Mouse (Mus musculus) spleen, postnatal 14 days (tissue): ENCODE measurements at regions not wholly inside any gene's neighbourhood (a gene's known extent, or its start where the extent isn't known, plus 50 kb on each side); places are given as distances from the start of the nearest gene placed in this dataset.

ENCODE experiments used
- DNase-seq, 2 experiments: peaks; one replicate each; pipeline ENCODE4 v3.0.0; 2021 to 2022; ENCODE audit warnings: low spot score in 2 of 2

- DNase-seq: no peak
Measured at GRCm38 (mm10) chr9:101649816-101650215, 211.8 kb upstream of the 9630041A04Rik start.

DNA sequence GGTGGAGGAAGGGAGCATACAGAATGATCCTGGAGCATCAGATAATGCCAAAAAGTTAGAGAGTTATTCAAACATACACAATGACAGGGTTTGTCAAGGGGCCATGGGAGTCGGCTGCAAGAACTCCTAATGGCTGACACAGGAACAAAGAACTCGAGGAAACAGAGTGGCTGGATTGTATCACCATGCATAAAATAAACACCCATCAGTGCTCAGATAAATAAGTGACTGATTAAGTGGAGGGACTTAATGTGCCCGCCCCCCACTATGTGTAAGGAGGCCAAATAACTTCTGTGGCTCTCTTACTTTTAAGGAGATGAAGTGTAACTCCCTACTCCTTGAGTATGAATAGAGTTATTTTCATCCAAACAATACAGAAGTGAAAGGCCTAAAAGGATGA, 220.1 kb upstream of the 9630041A04Rik start:
- DNase-seq: no peak

GRCm38 (mm10) chr9:101640598-101640997, 221.0 kb upstream of the 9630041A04Rik start:
- no peak for DNase-seq

GRCm38 (mm10) chr9:101616261-101616660, 245.4 kb upstream of the 9630041A04Rik start:
- DNase-seq: no peak

GRCm38 (mm10) chr9:101615176-101615575, 246.5 kb upstream of the 9630041A04Rik start:
- no peak for DNase-seq

DNA sequence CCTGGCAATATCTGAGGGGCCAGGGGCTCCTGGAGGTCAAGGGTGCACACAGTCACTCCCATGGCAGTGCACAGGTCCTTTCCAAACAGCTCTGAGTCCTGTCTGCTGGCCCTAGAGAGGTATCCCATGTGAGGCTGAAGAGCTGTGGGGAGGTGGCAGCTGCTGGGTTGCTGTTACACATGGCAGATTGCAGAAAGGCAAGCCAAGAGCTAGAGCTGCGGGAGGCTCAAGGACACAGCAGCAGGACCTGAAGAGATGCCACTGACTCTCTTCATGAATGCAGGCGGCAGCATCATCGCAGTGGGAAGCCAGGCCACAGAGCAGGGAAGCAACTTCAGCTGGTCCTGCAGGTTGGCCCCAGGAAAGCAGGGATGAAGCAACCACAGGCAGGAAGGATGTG, 247.7 kb upstream of the 9630041A04Rik start:
- no peak for DNase-seq

GRCm38 (mm10) chr9:101613471-101613870, 248.2 kb upstream of the 9630041A04Rik start:
- DNase-seq: no peak

GRCm38 (mm10) chr9:101612971-101613370, 248.7 kb upstream of the 9630041A04Rik start:
- DNase-seq: no peak

- no peak for DNase-seq
Measured at GRCm38 (mm10) chr9:101612571-101612970, 249.1 kb upstream of the 9630041A04Rik start.

DNA sequence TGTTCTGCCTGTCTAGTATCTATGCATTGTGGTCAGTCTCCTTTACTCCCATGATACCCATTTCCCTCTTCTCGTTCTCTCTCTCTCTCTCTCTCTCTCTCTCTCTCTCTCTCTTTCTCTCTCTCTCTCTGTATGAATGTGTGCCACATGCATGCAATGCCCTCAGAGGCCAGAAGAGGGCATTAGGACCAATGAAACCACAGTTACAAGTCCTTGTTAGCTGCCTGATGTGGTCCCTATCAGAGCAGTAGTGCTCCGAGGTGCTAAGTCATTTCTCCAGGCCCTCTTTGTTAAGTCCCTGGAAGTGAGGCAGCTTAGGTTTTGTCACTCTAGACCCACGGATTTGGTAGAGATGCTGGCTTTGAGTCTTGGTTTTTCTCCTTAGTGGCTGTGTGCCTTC, 250.2 kb upstream of the 9630041A04Rik start:
- DNase-seq: no peak

GRCm38 (mm10) chr9:101610806-101611443, 250.7 kb upstream of the 9630041A04Rik start:
- DNase-seq: no peak

DNA sequence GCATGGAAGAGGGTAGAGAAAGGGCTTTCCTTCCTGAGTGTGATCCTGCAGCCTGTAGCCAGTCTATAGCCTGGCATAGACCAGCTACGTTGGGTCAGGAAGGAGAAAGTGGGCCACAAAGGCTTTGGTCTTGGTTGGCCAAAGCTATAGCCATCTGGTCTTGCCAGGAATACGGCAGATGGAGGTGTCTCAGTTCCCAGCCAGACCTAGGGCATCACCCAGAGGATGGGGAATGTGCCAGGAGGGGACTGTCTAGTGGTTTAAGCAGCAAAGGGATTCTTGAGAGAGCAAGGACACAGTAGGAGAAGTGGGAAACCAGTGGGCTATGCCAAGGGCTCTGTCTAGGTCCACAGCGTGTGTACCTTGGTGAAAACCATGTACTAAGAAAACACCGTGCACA, 251.3 kb upstream of the 9630041A04Rik start:
- DNase-seq: no peak

- no peak for DNase-seq
Measured at GRCm38 (mm10) chr9:101602799-101603198, 258.8 kb upstream of the 9630041A04Rik start.

- DNase-seq: no peak
Measured at GRCm38 (mm10) chr9:101596898-101597297, 264.7 kb upstream of the 9630041A04Rik start.

DNA sequence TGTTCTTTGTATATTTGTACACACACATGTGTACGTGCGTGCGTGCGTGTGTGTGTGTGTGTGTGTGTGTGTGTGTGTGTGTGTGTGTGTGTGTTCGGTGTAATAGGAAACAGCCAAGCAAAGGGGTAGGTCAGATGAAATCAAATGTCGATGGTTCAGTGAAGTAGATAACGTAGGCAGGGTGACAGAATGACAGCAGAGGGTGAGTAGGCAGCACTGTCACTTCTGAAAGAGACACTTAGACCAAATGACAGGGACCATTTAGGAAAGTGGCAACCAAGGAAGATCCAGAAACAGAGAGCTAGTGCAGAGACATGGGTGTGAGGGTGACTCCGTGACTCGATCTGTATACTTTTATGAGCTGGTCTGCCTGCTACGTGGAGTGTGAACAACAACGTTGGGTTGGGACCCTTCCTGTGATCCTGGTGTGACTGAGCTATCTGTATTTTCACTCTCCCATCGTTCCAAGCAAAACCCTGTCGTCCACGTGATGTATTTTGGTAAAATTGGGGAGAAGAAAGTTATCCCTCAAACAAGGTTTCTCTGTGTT, 266.5 kb upstream of the 9630041A04Rik start:
- no peak for DNase-seq

GRCm38 (mm10) chr9:101592621-101593020, 269.0 kb upstream of the 9630041A04Rik start:
- no peak for DNase-seq

GRCm38 (mm10) chr9:101591681-101592080, 270.0 kb upstream of the 9630041A04Rik start:
- no peak for DNase-seq

GRCm38 (mm10) chr9:101590310-101590709, 271.3 kb upstream of the 9630041A04Rik start:
- DNase-seq: no peak

DNA sequence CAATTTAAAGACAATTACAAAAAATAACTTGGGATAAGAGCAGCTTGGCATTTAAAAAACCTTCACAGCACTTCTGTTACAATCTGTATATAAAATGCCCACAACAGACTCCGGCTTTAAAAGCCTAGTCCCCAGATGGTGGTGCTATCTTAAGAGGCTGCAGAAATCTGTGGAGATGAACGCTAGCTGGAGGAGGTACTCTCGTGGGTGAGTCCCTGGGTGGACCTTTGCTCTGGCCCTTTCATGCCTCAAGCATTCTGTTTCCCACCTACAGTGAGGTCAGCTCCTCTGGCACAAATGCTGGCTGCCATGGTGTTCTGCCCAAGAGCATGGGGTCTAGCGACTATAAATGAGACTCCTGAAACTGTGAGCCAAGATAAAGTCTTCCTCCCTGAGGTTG, 280.6 kb upstream of the 9630041A04Rik start:
- DNase-seq: no peak

- no peak for DNase-seq
Measured at GRCm38 (mm10) chr9:101570714-101571113, 290.9 kb upstream of the 9630041A04Rik start.

DNA sequence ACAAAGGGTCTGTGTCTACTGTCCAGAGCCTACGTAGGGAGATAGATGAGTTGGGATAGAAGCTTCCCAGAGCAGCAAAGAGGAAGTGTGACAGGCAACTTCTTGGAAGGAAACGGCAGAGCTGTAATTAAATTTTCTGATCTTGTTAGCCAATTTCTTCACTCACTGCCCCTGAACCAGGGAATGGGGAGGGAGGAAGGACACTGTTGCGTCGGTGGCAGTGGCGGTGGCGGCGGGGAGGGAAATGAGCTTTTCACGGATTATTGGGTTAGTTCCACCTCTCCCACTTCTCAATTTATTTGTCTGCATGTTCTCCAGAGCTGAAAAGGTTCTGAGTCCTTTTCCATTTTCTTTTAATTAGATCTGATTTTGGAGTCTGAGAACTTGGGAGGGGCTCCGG, 298.4 kb upstream of the 9630041A04Rik start:
- no peak for DNase-seq

- DNase-seq: no peak
Measured at GRCm38 (mm10) chr9:101559366-101559765, 302.3 kb upstream of the 9630041A04Rik start.

DNA sequence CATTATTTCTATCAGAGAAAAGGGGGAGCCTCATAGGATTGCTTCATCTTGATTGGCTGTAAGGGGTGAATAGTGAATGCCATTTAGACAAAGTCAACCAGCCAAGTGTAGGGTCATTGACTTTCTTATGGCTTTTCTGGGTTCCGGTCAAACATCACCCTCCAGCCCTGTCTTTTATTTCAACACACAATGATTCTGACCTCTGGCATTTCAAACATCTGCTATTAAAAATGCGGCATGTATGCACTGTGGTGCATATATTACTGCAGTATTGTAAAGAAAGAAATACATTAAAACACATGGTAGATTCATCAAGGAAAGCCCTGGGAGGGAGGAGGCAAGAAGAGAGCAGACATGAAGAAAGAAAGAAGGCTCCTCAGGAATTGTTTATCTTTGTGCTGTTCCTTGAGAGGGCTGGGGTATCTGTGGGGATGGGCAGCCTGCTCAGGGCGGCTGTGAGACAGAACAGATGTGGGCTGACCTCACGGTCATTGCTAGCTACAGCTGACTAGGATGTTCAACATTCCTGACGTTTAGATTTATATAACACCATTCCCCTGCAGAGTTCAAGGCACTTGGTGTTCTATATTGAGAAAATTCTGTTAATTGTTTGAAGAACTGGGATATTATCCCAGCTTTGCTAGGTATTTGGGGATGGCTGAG, 303.5 kb upstream of the Ppp2r3a start:
- no peak for DNase-seq
